Mouse (Mus musculus): ENCODE data around the gene Nlrp4e. TPM values are rescaled to one million over a fixed set of nuclear protein-coding genes. Genes with fewer than 3 reads are reported as not detected.
"Not testable (repeated sequence)": the region's sequence is repeated elsewhere in the genome, so short reads cannot be mapped to it uniquely, and the experiment has no call there.

Nlrp4e gene
- not detected in 2 replicates for polyA plus RNA-seq (2016; fragmentation: Nextera tagmentation; extraction: Ambion mirVana)

- not testable (repeated sequence) for H3K4me2 ChIP-seq (replicated peaks); H3K9ac ChIP-seq; H3K9me3 ChIP-seq; H3K36me3 ChIP-seq; H3K4me1 ChIP-seq; H3K27ac ChIP-seq; H3K27me3 ChIP-seq (replicated peaks); H3K4me3 ChIP-seq; ATAC-seq (ENCODE audit: low FRiP score, low read depth)
- 81% methylated on average over 3 of the region's 3 CpGs for WGBS
Observed at GRCm38 (mm10) chr7:23300892-23301291, at the start of gene Nlrp4e. TSS of gene Nlrp4e (plus strand) at chr7:23301192.

GRCm38 (mm10) chr7:23251582-23251981 is 49.4 kb upstream of the Nlrp4e start, which contains the start of gene Vmn1r166:
TSS of gene Vmn1r166 (minus strand) at chr7:23251682.
- H3K27ac ChIP-seq; H3K4me1 ChIP-seq; H3K4me3 ChIP-seq; H3K27me3 ChIP-seq (replicated peaks); H3K9me3 ChIP-seq; H3K9ac ChIP-seq; H3K4me2 ChIP-seq (replicated peaks); ATAC-seq (ENCODE audit: low FRiP score, low read depth); H3K36me3 ChIP-seq: not testable (repeated sequence)
- no CpG with 5 or more reads among the region's 2 CpGs for WGBS

- not testable (repeated sequence) for ATAC-seq (ENCODE audit: low FRiP score, low read depth); H3K4me1 ChIP-seq; H3K4me2 ChIP-seq (replicated peaks); H3K9me3 ChIP-seq; H3K4me3 ChIP-seq; H3K9ac ChIP-seq; H3K27ac ChIP-seq; H3K36me3 ChIP-seq; H3K27me3 ChIP-seq (replicated peaks)
- no CpG with 5 or more reads among the region's 2 CpGs for WGBS
Observed at GRCm38 (mm10) chr7:23278800-23279199, 22.2 kb upstream of the Nlrp4e start, which contains the start of gene Gm6902. TSS of gene Gm6902 (minus strand) at chr7:23278900.

- H3K27ac ChIP-seq; H3K4me3 ChIP-seq; H3K36me3 ChIP-seq; H3K4me1 ChIP-seq; ATAC-seq (ENCODE audit: low FRiP score, low read depth); H3K9ac ChIP-seq; H3K27me3 ChIP-seq (replicated peaks); H3K4me2 ChIP-seq (replicated peaks): not testable (repeated sequence)
- H3K9me3 ChIP-seq, result peaks cover 50% of the 10 kb centered on the region
- 91% methylated on average over 13 of the region's 13 CpGs for WGBS
Observed at GRCm38 (mm10) chr7:23358311-23358710, 57.3 kb downstream of the Nlrp4e start.

GRCm38 (mm10) chr7:23385589-23385988 is 84.6 kb downstream of the Nlrp4e start, which contains the start of gene Nlrp5:
TSS of gene Nlrp5 (plus strand) at chr7:23385889.
- H3K4me3 ChIP-seq, result no peak within 1 kb of the TSS
- 74% methylated on average over 10 of the region's 10 CpGs for WGBS
- H3K27me3 ChIP-seq (replicated peaks), result no peaks in the 10 kb centered on the region
- H3K27ac ChIP-seq, result no peak within 1 kb of the TSS
- no peaks in the 10 kb centered on the region for H3K4me1 ChIP-seq
- H3K36me3 ChIP-seq, result no peaks in the 10 kb centered on the region
- peaks cover 54% of the 10 kb centered on the region for H3K9me3 ChIP-seq
- H3K9ac ChIP-seq, result no peak within 1 kb of the TSS
- no peak for ATAC-seq (ENCODE audit: low FRiP score, low read depth)
- H3K4me2 ChIP-seq (replicated peaks), result no peak within 1 kb of the TSS

Small RNAs within 50 kb of the gene (microRNA-seq; reads per million reads assigned to microRNA genes)
- not detected for gene Gm25196

Other genes with a start within 250 kb of the Nlrp4e start
- not detected in 2 replicates for gene Vmn1r163, start 245.7 kb upstream of the Nlrp4e start, polyA plus RNA-seq (2016; fragmentation: Nextera tagmentation; extraction: Ambion mirVana)
- not detected in 2 replicates for gene Gm8720, start 233.7 kb upstream of the Nlrp4e start, polyA plus RNA-seq (2016; fragmentation: Nextera tagmentation; extraction: Ambion mirVana)
- not detected in 2 replicates for gene Gm10662, start 156.7 kb upstream of the Nlrp4e start, polyA plus RNA-seq (2016; fragmentation: Nextera tagmentation; extraction: Ambion mirVana)
- gene Vmn1r165, start 83.9 kb upstream of the Nlrp4e start, polyA plus RNA-seq (2016; fragmentation: Nextera tagmentation; extraction: Ambion mirVana), result not detected in 2 replicates
- gene Vmn1r166, start 49.5 kb upstream of the Nlrp4e start, polyA plus RNA-seq (2016; fragmentation: Nextera tagmentation; extraction: Ambion mirVana), result not detected in 2 replicates
- not detected in 2 replicates for gene Gm6902, start 22.3 kb upstream of the Nlrp4e start, polyA plus RNA-seq (2016; fragmentation: Nextera tagmentation; extraction: Ambion mirVana)
- gene Nlrp5, start 84.7 kb downstream of the Nlrp4e start, polyA plus RNA-seq (2016; fragmentation: Nextera tagmentation; extraction: Ambion mirVana), result not detected in 2 replicates
- not detected in 2 replicates for gene Vmn1r167, start 206.0 kb downstream of the Nlrp4e start, polyA plus RNA-seq (2016; fragmentation: Nextera tagmentation; extraction: Ambion mirVana)
- gene Vmn1r168, start 238.5 kb downstream of the Nlrp4e start, polyA plus RNA-seq (2016; fragmentation: Nextera tagmentation; extraction: Ambion mirVana), result not detected in 2 replicates